Mouse (Mus musculus) brain, embryonic 14.5 days (tissue): ENCODE results near the gene S100a13.

Source experiments
- CTCF ChIP-seq: fragments of 200-500 bp; IDR thresholded peaks from 2 replicates; pipeline ENCODE4 v1.5.1; 2012; ENCODE audit warnings: inconsistent platforms, mild to moderate bottlenecking, moderate library complexity, borderline replicate concordance; ENCODE audit not compliant: insufficient read depth, insufficient read length; ENCODE audit errors: extremely low read depth
- POLR2A ChIP-seq: fragments of 200-500 bp; IDR thresholded peaks from 2 replicates; pipeline ENCODE4 v1.6.1; 2012; ENCODE audit warnings: mild to moderate bottlenecking, inconsistent platforms, borderline replicate concordance; ENCODE audit not compliant: poor library complexity, insufficient read depth, insufficient read length, severe bottlenecking; ENCODE audit errors: extremely low read depth

- TF ChIP-seq CTCF (no peak), POLR2A (no peak)
These were observed 13.1 kb downstream of the S100a13 start for GRCm38 (mm10) chr3:90527291-90527873.
